Mouse (Mus musculus) embryo, embryonic 9.5 days (tissue): ENCODE results near the gene Myom3.

Experiments
- DNase-seq: peaks from one replicate; pipeline ENCODE4 v3.0.0-alpha.2; 2017; ENCODE audit errors: extremely low spot score

Myom3 gene

GRCm38 (mm10) chr4:135814896-135815295 is 55.4 kb downstream of the Myom3 start:
- DNase-seq, result no peak

GRCm38 (mm10) chr4:135816905-135817622 is 57.5 kb downstream of the Myom3 start:
- no peak for DNase-seq

GRCm38 (mm10) chr4:135818366-135818765 is 58.9 kb downstream of the Myom3 start:
- no peak for DNase-seq

- DNase-seq, result peak; percentile 33
These were observed 60.5 kb downstream of the Myom3 start for GRCm38 (mm10) chr4:135819826-135820526.

GRCm38 (mm10) chr4:135821772-135822171 is 62.3 kb downstream of the Myom3 start:
- no peak for DNase-seq

DNA sequence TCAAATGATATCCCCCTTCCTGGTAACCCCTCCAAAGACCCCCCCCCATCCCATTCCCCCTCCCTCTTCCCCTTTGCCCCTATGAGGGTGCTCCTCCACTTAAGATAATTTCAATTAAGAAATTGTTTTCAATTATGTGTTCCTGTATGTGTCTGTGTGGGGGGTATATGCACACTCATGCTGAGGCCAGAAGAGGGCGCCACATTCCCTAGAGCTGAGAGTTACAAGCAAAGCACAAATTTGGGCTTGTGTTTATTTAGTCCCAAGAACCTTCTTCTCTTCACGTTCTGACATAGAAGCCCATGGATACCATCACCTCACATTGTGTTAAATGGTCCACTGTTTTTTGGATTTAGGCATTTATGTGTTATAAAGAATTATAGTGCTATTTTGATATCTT is 63.8 kb downstream of the Myom3 start:
- DNase-seq, result no peak

DNA sequence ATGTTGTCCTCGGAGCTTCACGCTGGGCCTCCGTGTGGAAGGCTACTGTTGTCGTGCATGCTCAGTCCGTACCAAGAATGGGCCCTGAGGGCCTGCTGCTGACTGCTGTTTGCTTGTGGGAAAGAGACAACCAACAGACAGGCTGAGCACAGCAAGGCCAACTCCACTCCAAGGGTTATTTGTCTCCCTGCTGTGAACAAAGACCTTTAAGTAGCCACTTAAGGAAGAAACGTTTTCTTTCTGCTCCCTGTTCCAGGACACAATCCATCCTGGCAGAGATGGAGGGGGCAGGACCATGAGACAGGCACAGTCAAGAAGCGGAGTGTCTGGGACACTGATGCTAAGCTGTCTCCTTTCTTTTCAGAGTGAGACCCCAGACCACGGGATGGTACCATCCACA is 64.7 kb downstream of the Myom3 start:
- DNase-seq, result no peak

- peak; percentile 44 for DNase-seq
These were observed 69.0 kb downstream of the Myom3 start for GRCm38 (mm10) chr4:135828491-135828890.

- no peak for DNase-seq
These were observed 72.6 kb downstream of the Myom3 start for GRCm38 (mm10) chr4:135832070-135832469.

DNA sequence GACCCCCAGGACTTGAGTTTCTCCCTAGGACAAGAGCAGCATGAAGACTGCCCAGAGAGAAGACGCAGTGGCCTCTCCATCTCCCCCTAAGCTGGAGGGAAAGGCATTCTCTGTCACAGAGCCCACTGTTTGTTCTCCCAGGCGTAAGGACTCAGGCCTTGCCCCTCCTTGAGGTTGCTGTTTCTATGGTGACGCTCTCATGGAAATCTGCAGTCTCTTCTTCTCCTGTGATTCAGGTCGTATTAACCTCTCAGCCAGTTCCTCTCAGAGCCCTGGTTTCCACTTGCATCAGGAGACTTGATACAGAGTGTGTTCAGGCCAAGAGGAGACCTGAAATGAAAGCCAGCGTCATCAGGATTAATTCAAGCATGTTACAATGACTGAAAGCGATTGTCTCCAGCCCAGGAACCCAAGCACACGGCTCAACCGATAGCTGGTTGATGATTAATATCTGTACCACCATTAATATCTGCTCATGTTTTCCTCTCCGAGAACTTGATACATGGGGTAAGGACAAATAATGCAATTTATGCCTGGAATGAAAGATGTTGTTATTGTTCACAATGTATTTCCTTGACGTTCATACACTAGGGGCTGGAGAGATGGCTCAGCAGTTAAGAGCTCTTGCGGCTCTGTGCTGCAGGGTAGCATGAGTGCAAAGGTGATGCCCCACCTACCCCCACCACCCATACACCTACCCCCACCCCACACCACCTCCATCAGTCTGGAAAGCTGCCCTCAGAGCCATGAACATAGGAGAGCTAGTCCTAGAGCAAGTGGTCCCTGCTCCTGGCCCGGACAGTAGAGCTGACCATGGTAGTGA is 74.0 kb downstream of the Myom3 start:
- DNase-seq, result no peak

DNA sequence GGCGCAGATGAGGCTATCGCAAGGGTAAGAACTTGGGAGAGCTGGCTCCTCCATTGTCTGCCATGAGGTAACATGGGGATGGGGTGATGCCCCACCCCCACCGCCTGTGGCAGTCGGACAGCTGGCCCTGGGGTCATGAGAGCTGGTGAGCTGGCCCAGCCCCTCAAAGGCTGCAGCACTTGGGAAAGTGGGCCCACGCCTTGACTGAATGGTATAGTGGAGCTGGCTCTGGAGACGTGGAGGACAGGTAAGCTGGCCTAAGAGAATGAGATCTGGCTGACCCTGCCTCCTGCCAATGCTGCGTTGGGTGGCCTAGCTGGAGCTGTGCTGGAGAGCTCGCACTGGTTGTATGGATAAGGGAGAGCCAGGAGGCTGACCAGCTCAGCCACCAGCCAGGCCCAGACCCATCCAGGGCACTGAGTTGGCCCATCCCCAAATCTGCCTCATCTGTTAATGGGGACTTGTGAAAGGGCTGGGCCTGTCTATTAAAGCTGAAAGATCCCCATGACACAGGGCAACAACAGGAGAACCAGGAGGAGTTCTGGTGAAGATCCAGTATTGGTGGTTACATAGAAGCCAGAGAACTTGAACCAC is 74.7 kb downstream of the Myom3 start:
- no peak for DNase-seq

GRCm38 (mm10) chr4:135838925-135839292 is 79.4 kb downstream of the Myom3 start:
- DNase-seq, result no peak

DNA sequence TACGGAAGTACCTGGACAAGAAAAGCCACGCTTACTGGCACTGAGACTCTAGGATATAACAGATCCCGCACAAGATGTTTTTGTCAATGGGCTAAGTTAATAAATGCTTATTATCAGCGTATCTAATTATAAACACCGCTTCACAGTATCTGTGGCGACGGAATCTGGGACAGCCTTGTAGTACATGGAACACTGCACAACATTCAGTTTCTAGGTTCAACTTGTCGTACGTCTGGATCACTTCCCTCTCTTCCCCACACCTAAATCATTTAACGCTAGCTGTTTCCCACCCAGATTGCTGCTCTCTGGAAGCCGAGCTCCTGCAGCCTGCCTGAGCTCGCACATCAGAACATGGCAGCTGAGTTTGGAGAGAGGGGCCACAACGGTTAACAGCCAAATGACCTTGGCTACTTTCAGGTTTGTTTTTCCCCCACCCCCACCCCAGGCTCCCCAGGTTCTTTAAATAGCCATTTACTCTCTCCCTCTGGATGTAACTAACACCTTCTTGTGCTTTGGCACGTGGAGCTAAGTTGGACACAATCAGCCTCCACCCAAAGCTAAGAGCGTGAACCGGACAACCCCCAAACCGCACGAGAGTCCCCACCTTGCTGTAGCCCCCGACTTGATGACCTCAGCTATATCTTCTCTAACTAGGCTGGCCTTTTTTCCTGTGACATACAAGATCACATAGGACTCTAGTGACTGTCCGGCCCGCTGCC is 79.9 kb downstream of the Myom3 start:
- no peak for DNase-seq

DNA sequence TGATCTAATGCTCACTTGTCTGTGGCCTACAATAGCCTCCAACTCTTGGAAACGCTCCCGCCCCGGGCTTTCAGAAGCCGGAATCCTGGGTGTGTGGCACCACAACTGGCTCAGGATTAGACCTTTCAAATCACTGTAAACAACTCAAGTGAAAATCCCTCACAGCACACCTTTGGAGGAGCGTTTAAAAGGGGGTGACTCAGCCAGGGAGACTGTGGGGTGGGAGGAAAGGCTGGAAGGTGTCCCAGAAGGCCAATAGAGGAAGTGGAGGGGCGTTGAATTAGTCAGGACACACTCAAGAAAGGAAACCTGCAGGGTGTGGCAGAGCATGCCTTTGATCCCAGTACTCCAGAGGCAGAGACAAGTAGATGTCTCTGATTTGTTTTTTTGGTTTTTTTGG is 84.9 kb downstream of the Myom3 start:
- no peak for DNase-seq

- DNase-seq, result no peak
These were observed 88.1 kb downstream of the Myom3 start for GRCm38 (mm10) chr4:135847581-135847980.

DNA sequence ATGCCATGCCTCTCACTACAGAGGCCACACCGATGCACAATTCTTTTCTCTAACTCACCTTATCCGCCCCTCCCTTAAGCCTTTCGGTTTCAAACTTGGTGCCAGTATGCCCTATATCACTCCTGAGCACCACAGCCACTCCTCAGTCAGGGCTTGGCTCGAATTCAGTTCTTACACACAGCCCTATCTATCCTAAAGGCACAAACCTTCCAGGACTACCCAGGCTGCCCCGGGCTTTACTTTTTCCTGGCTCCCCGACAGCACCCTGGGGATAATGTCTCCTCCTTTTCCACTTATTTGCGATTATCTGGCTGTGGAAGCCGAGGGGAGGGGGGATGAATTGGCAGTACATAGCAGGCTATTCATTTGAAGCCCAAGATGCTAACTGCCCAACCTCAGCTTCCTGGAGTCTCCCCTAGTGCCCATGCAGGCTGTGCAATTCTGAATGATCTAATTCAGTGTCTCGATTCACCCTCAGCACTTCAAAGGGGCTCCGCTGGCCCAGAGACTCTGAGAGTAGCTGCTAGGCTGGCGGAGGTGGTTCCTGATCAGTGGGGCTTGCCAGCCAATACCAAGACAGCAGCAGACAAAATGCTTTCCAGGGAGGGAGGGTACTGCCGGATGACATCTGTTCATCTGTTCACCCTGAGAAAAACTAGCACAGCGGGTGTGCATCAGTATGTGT is 91.0 kb downstream of the Myom3 start:
- no peak for DNase-seq

DNA sequence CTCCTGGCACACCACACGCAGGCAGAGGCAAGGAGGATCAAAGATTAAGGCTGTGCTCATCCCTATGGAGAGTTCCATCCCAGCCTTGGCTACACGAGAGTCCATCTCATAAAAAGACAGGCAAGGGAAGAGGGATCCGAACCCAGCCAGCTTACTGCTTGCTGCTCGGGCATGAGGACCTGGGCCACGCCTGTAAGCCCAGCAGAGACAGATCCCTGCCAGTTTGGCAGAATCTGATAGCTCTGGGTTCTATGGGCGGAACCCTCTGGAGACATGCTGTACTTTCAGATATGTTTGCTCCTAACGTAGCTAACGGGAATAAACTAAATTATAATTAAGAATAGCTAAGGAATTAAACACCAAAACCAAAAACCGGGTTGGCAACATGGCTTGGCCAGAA is 92.4 kb downstream of the Myom3 start:
- DNase-seq, result no peak

DNA sequence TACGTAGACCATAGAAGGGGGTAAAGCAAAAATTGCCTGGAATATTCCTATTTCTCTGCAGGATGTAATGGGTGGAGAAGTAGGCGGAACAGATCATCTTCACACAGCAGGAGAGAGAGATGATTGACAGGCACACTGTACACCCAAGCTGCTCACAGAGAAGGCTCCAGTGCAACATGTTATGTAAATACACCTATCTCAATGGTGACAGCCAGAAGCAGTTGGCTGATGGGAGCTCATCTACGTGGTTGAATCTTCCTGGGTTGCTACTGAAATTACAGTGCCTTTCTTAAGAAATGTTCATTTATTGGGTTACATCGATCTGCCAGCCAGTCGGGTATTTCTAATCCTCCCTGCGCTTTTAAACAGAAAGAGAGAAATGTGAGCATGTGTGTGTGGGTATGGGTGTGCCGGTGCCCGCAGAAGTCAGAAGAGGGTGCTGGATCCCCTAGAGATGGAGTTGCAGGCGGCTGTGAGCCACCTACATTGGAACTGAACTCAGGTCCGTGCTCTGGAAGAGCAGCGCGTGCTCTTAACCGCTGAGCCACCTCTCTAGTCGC is 94.6 kb downstream of the Myom3 start:
- no peak for DNase-seq

DNA sequence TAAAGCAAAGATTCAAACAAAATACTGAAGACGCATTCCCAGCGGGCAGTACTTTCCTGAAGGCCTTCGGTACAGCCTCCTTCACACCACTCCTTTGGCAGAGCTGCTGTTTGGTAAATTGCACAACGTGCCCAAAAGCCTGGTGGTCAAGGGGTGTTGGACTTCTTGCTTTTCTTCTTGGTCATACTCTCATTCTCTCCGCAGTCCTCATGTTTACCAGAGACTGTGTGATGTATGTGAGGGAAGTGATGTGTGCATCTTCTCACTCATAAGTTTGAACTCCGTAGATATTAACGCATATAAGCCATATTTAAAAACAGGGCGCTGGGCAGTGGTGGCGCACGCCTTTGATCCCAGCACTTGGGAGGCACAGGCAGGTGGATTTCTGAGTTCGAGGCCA is 95.1 kb downstream of the Myom3 start:
- no peak for DNase-seq

DNA sequence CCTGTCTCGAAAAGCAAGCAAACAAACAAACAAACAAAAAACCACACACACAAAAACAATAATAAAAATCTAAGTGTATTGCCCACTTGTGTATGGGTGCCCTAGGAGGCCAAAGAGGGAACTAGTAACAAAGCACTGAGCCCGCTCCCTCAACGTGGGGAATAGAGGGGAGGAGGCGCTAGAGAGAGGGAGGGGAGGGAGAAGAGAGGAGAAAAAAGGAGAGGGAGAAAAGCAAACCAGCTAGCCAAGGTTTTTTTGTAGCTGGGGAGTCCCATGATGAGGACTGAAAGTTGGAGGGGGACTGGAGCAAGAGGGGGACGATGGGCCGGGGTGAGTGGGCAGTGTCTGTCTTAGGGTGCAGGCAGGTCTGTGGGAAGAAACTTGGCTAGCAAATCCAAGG is 95.6 kb downstream of the Myom3 start:
- peak; percentile 77 for DNase-seq
